Mouse (Mus musculus) limb, embryonic 14.5 days (tissue): ENCODE measurements around the gene Tctn1. TPM values are rescaled to one million over a fixed set of nuclear protein-coding genes. Genes with fewer than 3 reads are reported as not detected.

Source experiments
- ATAC-seq: fragments of 200-750 bp; cut with Nextera tagmentation; 2 replicates; pipeline ENCODE4 v1.8.0; 2017; ENCODE audit warnings: low read depth, moderate number of reproducible peaks, moderate TSS enrichment; ENCODE audit not compliant: low FRiP score
- DNase-seq: peaks from one replicate; pipeline ENCODE4 v3.0.0-alpha.2; 2015; ENCODE audit warnings: low spot score
- H3K27ac ChIP-seq: fragments of 300-500 bp; sonication (generic); replicated peaks from 2 replicates; pipeline ENCODE4 v1.5.1; 2014; ENCODE audit warnings: low read depth, mild to moderate bottlenecking, low read length, moderate library complexity, mixed read lengths
- H3K27me3 ChIP-seq: fragments of 300-500 bp; sonication (generic); 2 replicates; pipeline ENCODE4 v1.6.1; 2014; ENCODE audit warnings: low read length, mixed read lengths; ENCODE audit not compliant: control insufficient read depth, insufficient read depth
- H3K36me3 ChIP-seq: fragments of 300-500 bp; sonication (generic); 2 replicates; pipeline ENCODE4 v1.6.1; 2014; ENCODE audit warnings: mild to moderate bottlenecking, low read length, moderate library complexity, mixed read lengths; ENCODE audit not compliant: control insufficient read depth, insufficient read depth
- H3K4me1 ChIP-seq: fragments of 300-500 bp; sonication (generic); 2 replicates; pipeline ENCODE4 v1.6.1; 2014; ENCODE audit warnings: antibody characterized with exemption, low read length, mixed read lengths; ENCODE audit not compliant: control insufficient read depth, insufficient read depth
- H3K4me2 ChIP-seq: fragments of 300-500 bp; sonication (generic); replicated peaks from 2 replicates; pipeline ENCODE4 v1.6.1; 2014; ENCODE audit warnings: low read depth, mild to moderate bottlenecking, low read length, moderate library complexity; ENCODE audit not compliant: severe bottlenecking
- H3K4me3 ChIP-seq: fragments of 300-500 bp; sonication (generic); replicated peaks from 2 replicates; pipeline ENCODE4 v1.5.1; 2014; ENCODE audit warnings: low read length
- H3K9ac ChIP-seq: fragments of 300-500 bp; sonication (generic); 2 replicates; pipeline ENCODE4 v1.6.1; 2014; ENCODE audit warnings: mild to moderate bottlenecking, low read depth, low read length, moderate library complexity; ENCODE audit not compliant: severe bottlenecking
- H3K9me3 ChIP-seq: fragments of 300-500 bp; sonication (generic); 2 replicates; pipeline ENCODE4 v1.6.1; 2016; ENCODE audit warnings: low read length; ENCODE audit not compliant: control insufficient read depth
- POLR2A ChIP-seq: fragments of 200-500 bp; IDR thresholded peaks from 2 replicates; pipeline ENCODE4 v1.8.0; 2012; ENCODE audit warnings: inconsistent platforms, mild to moderate bottlenecking, moderate library complexity, borderline replicate concordance; ENCODE audit not compliant: insufficient read depth, insufficient read length; ENCODE audit errors: extremely low read depth
- WGBS: fragments of 180-500 bp; shearing (Covaris S2); extraction: QIAGEN DNeasy Blood & Tissue Kit; methylation state at CpG from one replicate; pipeline ENCODE4 v1.1.7; 2014; 5-methylcytosine and 5-hydroxymethylcytosine counted together
- polyA plus RNA-seq, 2 experiments: library from polyadenylated mRNA; depleted of rRNA in 1 of 2; stranded (reverse) in 1 of 2; unstranded in 1 of 2; fragments of >200 nt; fragmentation: Nextera tagmentation in 1 of 2; extraction: Ambion mirVana in 1 of 2; gene quantifications; 2 replicates each; pipeline versions ENCODE4 v1.2.1 to v1.2.3; 2012 to 2014

Tctn1 gene
- polyA plus RNA-seq, 2 experiments = 5.5 to 28.3 TPM

DNA sequence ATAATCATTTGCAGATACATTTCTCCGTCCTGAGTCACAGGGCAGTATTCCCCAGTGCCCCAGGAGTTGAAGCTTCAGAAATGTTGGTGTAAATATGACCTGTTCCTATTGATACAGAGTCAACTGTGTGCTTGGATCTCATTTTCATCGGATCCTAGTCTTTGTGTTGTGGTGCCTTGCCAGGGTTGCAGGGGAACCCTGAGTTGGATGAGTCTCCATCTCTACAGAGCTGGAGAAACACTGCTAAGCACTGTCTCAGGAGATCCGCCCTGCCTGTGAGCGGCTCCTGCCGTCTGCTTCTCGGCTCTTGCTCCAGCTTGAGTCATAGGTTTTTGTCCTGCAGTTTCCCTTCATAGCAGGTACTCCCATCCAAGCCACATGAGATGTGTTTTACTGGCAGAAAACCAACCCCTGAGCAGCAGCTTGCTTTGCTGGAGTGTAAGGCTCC lies 35.8 kb upstream of the Tctn1 start:
- WGBS = 75% methylated on average over 6 of the region's 6 CpGs

GRCm38 (mm10) chr5:122295113-122295935 lies 31.1 kb upstream of the Tctn1 start:
- H3K4me3 ChIP-seq = no peak overlapping the region
- WGBS = 81% methylated on average over 14 of the region's 14 CpGs
- H3K4me1 ChIP-seq = no peaks in the 10 kb centered on the region; the same call in 1 of the 2 replicates
- H3K9ac ChIP-seq = no peak overlapping the region
- H3K27me3 ChIP-seq = no peaks in the 10 kb centered on the region
- no peak overlapping the region for H3K27ac ChIP-seq
- no peaks in the 10 kb centered on the region for H3K9me3 ChIP-seq
- no peak overlapping the region for H3K4me2 ChIP-seq
- DNase-seq (no peak), ATAC-seq (no peak)
- no peak for TF ChIP-seq POLR2A
- no peaks in the 10 kb centered on the region; the same call in 1 of the 2 replicates for H3K36me3 ChIP-seq

More for the DNA sequence above, 35.8 kb upstream of the Tctn1 start:
- Histone ChIP-seq H3K27ac (no peak overlapping the region), H3K4me2 (no peak overlapping the region), H3K4me3 (no peak overlapping the region), H3K9me3 (no peaks in the 10 kb centered on the region), H3K27me3 (no peaks in the 10 kb centered on the region), H3K9ac (no peak overlapping the region), H3K36me3 (no peaks in the 10 kb centered on the region; the same call in 1 of the 2 replicates), H3K4me1 (peaks cover 9% of the 10 kb centered on the region)
- DNase-seq (no peak), ATAC-seq (no peak)
- no peak for TF ChIP-seq POLR2A

- Histone ChIP-seq H3K36me3 (peaks cover 2% of the 10 kb centered on the region; the same call in 1 of the 2 replicates), H3K27ac (no peak overlapping the region), H3K9ac (no peak overlapping the region), H3K27me3 (no peaks in the 10 kb centered on the region), H3K4me2 (no peak overlapping the region), H3K9me3 (no peaks in the 10 kb centered on the region), H3K4me1 (no peaks in the 10 kb centered on the region; the same call in 1 of the 2 replicates), H3K4me3 (no peak overlapping the region)
- 80% methylated on average over 3 of the region's 3 CpGs for WGBS
- no peak for TF ChIP-seq POLR2A
- DNase-seq = no peak
- ATAC-seq = no peak
Measured at GRCm38 (mm10) chr5:122294219-122294735, 30.0 kb upstream of the Tctn1 start.

- H3K9me3 ChIP-seq = no peaks in the 10 kb centered on the region
- no peak overlapping the region for H3K9ac ChIP-seq
- ATAC-seq (no peak), DNase-seq (no peak)
- peaks cover 5% of the 10 kb centered on the region; the same call in 1 of the 2 replicates for H3K36me3 ChIP-seq
- no peak overlapping the region for H3K4me3 ChIP-seq
- no peak overlapping the region for H3K27ac ChIP-seq
- 78% methylated on average over 6 of the region's 6 CpGs for WGBS
- no peaks in the 10 kb centered on the region for H3K27me3 ChIP-seq
- TF ChIP-seq POLR2A = no peak
- no peak overlapping the region for H3K4me2 ChIP-seq
- no peaks in the 10 kb centered on the region; the same call in 1 of the 2 replicates for H3K4me1 ChIP-seq
Measured at GRCm38 (mm10) chr5:122293131-122293530, 28.9 kb upstream of the Tctn1 start.

GRCm38 (mm10) chr5:122291553-122292339 lies 27.5 kb upstream of the Tctn1 start:
- H3K27ac ChIP-seq = no peak overlapping the region
- H3K27me3 ChIP-seq = no peaks in the 10 kb centered on the region
- no peak overlapping the region for H3K4me3 ChIP-seq
- no peaks in the 10 kb centered on the region for H3K9me3 ChIP-seq
- peaks cover 15% of the 10 kb centered on the region for H3K36me3 ChIP-seq
- ATAC-seq (no peak), DNase-seq (no peak)
- 77% methylated on average over 17 of the region's 17 CpGs for WGBS
- H3K4me2 ChIP-seq = no peak overlapping the region
- H3K4me1 ChIP-seq = no peaks in the 10 kb centered on the region; the same call in 1 of the 2 replicates
- H3K9ac ChIP-seq = no peak overlapping the region
- no peak for TF ChIP-seq POLR2A
